Mouse (Mus musculus) forebrain, embryonic 14.5 days (tissue): ENCODE measurements around the gene Hp1bp3. TPM values are rescaled to one million over a fixed set of nuclear protein-coding genes. Genes with fewer than 3 reads are reported as not detected.

Experiments used
- ATAC-seq: fragments of 200-750 bp; cut with Nextera tagmentation; 2 replicates; pipeline ENCODE4 v1.8.0; 2017; ENCODE audit warnings: mild to moderate bottlenecking, moderate library complexity
- DNase-seq: peaks from one replicate; pipeline ENCODE4 v3.0.0-alpha.2; 2015; ENCODE audit warnings: low spot score
- H3K27ac ChIP-seq: fragments of 300-500 bp; sonication (generic); 2 replicates; pipeline ENCODE4 v1.5.1; 2014; ENCODE audit warnings: low read depth, mild to moderate bottlenecking, control low read depth, low read length, moderate library complexity
- H3K27me3 ChIP-seq: fragments of 300-500 bp; sonication (generic); replicated peaks from 2 replicates; pipeline ENCODE4 v1.6.1; 2014; ENCODE audit warnings: low read length, control low read depth, mixed read lengths; ENCODE audit not compliant: control insufficient read depth, insufficient read depth
- H3K36me3 ChIP-seq: fragments of 300-500 bp; sonication (generic); 2 replicates; pipeline ENCODE4 v1.6.1; 2014; ENCODE audit warnings: low read length, control low read depth; ENCODE audit not compliant: control insufficient read depth, insufficient read depth
- H3K4me1 ChIP-seq: fragments of 300-500 bp; sonication (generic); 2 replicates; pipeline ENCODE4 v1.6.1; 2014; ENCODE audit warnings: antibody characterized with exemption, low read length, control low read depth; ENCODE audit not compliant: control insufficient read depth, insufficient read depth
- H3K4me2 ChIP-seq: fragments of 300-500 bp; sonication (generic); 2 replicates; pipeline ENCODE4 v1.6.1; 2014; ENCODE audit warnings: mild to moderate bottlenecking, control low read depth, low read length
- H3K4me3 ChIP-seq: fragments of 300-500 bp; sonication (generic); 2 replicates; pipeline ENCODE4 v1.5.1; 2014; ENCODE audit warnings: low read depth, low read length, control low read depth
- H3K9ac ChIP-seq: fragments of 300-500 bp; sonication (generic); 2 replicates; pipeline ENCODE4 v1.6.1; 2014; ENCODE audit warnings: mild to moderate bottlenecking, low read length, control low read depth, moderate library complexity
- H3K9me3 ChIP-seq: fragments of 300-500 bp; sonication (generic); replicated peaks from 2 replicates; pipeline ENCODE4 v1.6.1; 2016; ENCODE audit warnings: low read length, control low read depth, mixed read lengths; ENCODE audit not compliant: control insufficient read depth
- WGBS: fragments of 180-500 bp; shearing (Covaris S2); extraction: QIAGEN DNeasy Blood & Tissue Kit; methylation state at CpG from one replicate; pipeline ENCODE4 v1.1.7; 2014; 5-methylcytosine and 5-hydroxymethylcytosine counted together
- polyA plus RNA-seq: library from polyadenylated mRNA; unstranded; fragments of >200 nt; fragmentation: Nextera tagmentation; extraction: Ambion mirVana; gene quantifications from 2 replicates; pipeline ENCODE4 v1.2.1, GENCODE M21; 2014

Hp1bp3 gene
- polyA plus RNA-seq: 257 and 277 TPM in 2 replicates

GRCm38 (mm10) chr4:138216200-138216890 lies at the start of gene Hp1bp3:
TSS of gene Hp1bp3 (plus strand) at chr4:138216296.
- ATAC-seq (peak; percentile 77), DNase-seq (peak; percentile 85)
- H3K9me3 ChIP-seq: no peaks in the 10 kb centered on the region
- peak within 1 kb of the TSS; percentile 88 for H3K4me2 ChIP-seq
- peak within 1 kb of the TSS; percentile 100 for H3K27ac ChIP-seq
- H3K27me3 ChIP-seq: no peaks in the 10 kb centered on the region
- WGBS: under 1% methylated on average over 49 of the region's 84 CpGs
- peak within 1 kb of the TSS; percentile 99 for H3K9ac ChIP-seq
- H3K4me3 ChIP-seq: peak within 1 kb of the TSS; percentile 98
- H3K4me1 ChIP-seq: peaks cover 15% of the 10 kb centered on the region
- H3K36me3 ChIP-seq: 0 out of 2 replicates have a peak, but pooled peaks cover 10% of the 10 kb centered on the region

GRCm38 (mm10) chr4:138166519-138166918 lies 49.6 kb upstream of the Hp1bp3 start:
- Histone ChIP-seq H3K4me2 (no peak overlapping the region), H3K9me3 (no peaks in the 10 kb centered on the region), H3K9ac (no peak overlapping the region), H3K36me3 (peaks cover 69% of the 10 kb centered on the region), H3K4me3 (no peak overlapping the region), H3K27ac (no peak overlapping the region), H3K27me3 (no peaks in the 10 kb centered on the region), H3K4me1 (peaks cover 7% of the 10 kb centered on the region)
- ATAC-seq: no peak
- DNase-seq: no peak
- WGBS: 90% methylated on average over 10 of the region's 10 CpGs

- no peak overlapping the region for H3K4me3 ChIP-seq
- peaks cover 80% of the 10 kb centered on the region for H3K36me3 ChIP-seq
- no peaks in the 10 kb centered on the region for H3K27me3 ChIP-seq
- DNase-seq: no peak
- peaks cover 5% of the 10 kb centered on the region for H3K4me1 ChIP-seq
- WGBS: 77% methylated on average over 3 of the region's 3 CpGs
- no peak overlapping the region for H3K27ac ChIP-seq
- H3K9me3 ChIP-seq: no peaks in the 10 kb centered on the region
- H3K9ac ChIP-seq: no peak overlapping the region
- ATAC-seq: no peak
- H3K4me2 ChIP-seq: no peak overlapping the region
These were observed 47.9 kb upstream of the Hp1bp3 start for GRCm38 (mm10) chr4:138168162-138168561.

GRCm38 (mm10) chr4:138169420-138169819 lies 46.7 kb upstream of the Hp1bp3 start:
- no peak for ATAC-seq
- 91% methylated on average over 4 of the region's 4 CpGs for WGBS
- Histone ChIP-seq H3K9ac (no peak overlapping the region), H3K4me1 (no peaks in the 10 kb centered on the region), H3K4me2 (no peak overlapping the region), H3K36me3 (peaks cover 88% of the 10 kb centered on the region), H3K27ac (no peak overlapping the region), H3K9me3 (no peaks in the 10 kb centered on the region), H3K27me3 (no peaks in the 10 kb centered on the region), H3K4me3 (no peak overlapping the region)
- no peak for DNase-seq

- no peak overlapping the region for H3K27ac ChIP-seq
- H3K4me1 ChIP-seq: no peaks in the 10 kb centered on the region
- H3K9me3 ChIP-seq: no peaks in the 10 kb centered on the region
- no peak overlapping the region for H3K4me3 ChIP-seq
- peaks cover 93% of the 10 kb centered on the region for H3K36me3 ChIP-seq
- WGBS: 89% methylated on average over 4 of the region's 4 CpGs
- DNase-seq: no peak
- H3K4me2 ChIP-seq: no peak overlapping the region
- no peak overlapping the region for H3K9ac ChIP-seq
- H3K27me3 ChIP-seq: no peaks in the 10 kb centered on the region
- ATAC-seq: no peak
These were observed 43.4 kb upstream of the Hp1bp3 start for GRCm38 (mm10) chr4:138172686-138173085.

GRCm38 (mm10) chr4:138179391-138179790 lies 36.7 kb upstream of the Hp1bp3 start:
- no peaks in the 10 kb centered on the region for H3K4me1 ChIP-seq
- no peaks in the 10 kb centered on the region for H3K27me3 ChIP-seq
- H3K27ac ChIP-seq: no peak overlapping the region
- H3K9ac ChIP-seq: no peak overlapping the region
- H3K36me3 ChIP-seq: peaks cover 93% of the 10 kb centered on the region
- WGBS: 96% methylated on average over 5 of the region's 5 CpGs
- no peak for DNase-seq
- H3K4me2 ChIP-seq: no peak overlapping the region
- no peak for ATAC-seq
- H3K4me3 ChIP-seq: no peak overlapping the region
- no peaks in the 10 kb centered on the region for H3K9me3 ChIP-seq

GRCm38 (mm10) chr4:138180719-138181118 lies 35.4 kb upstream of the Hp1bp3 start:
- 93% methylated on average over 4 of the region's 4 CpGs for WGBS
- Histone ChIP-seq H3K4me3 (no peak overlapping the region), H3K4me1 (no peaks in the 10 kb centered on the region), H3K27ac (no peak overlapping the region), H3K27me3 (no peaks in the 10 kb centered on the region), H3K36me3 (peaks cover 93% of the 10 kb centered on the region), H3K9ac (no peak overlapping the region), H3K9me3 (no peaks in the 10 kb centered on the region), H3K4me2 (no peak overlapping the region)
- ATAC-seq: no peak
- no peak for DNase-seq

GRCm38 (mm10) chr4:138184056-138184455 lies 32.0 kb upstream of the Hp1bp3 start:
- WGBS: 91% methylated on average over 5 of the region's 5 CpGs
- no peaks in the 10 kb centered on the region for H3K9me3 ChIP-seq
- H3K9ac ChIP-seq: no peak overlapping the region
- DNase-seq: no peak
- H3K4me2 ChIP-seq: no peak overlapping the region
- no peaks in the 10 kb centered on the region for H3K4me1 ChIP-seq
- ATAC-seq: no peak
- H3K36me3 ChIP-seq: peaks cover 89% of the 10 kb centered on the region
- no peaks in the 10 kb centered on the region for H3K27me3 ChIP-seq
- no peak overlapping the region for H3K27ac ChIP-seq
- H3K4me3 ChIP-seq: no peak overlapping the region

GRCm38 (mm10) chr4:138184573-138184981 lies 31.5 kb upstream of the Hp1bp3 start:
- no peak overlapping the region for H3K4me3 ChIP-seq
- ATAC-seq (no peak), DNase-seq (no peak)

More at GRCm38 (mm10) chr4:138184573-138184981, 31.5 kb upstream of the Hp1bp3 start:
- WGBS: 89% methylated on average over 5 of the region's 5 CpGs
- no peak overlapping the region for H3K9ac ChIP-seq
- no peaks in the 10 kb centered on the region for H3K4me1 ChIP-seq
- no peaks in the 10 kb centered on the region for H3K9me3 ChIP-seq
- no peak overlapping the region for H3K4me2 ChIP-seq
- no peak overlapping the region for H3K27ac ChIP-seq
- peaks cover 89% of the 10 kb centered on the region for H3K36me3 ChIP-seq
- no peaks in the 10 kb centered on the region for H3K27me3 ChIP-seq
